Mouse (Mus musculus) heart, adult 2 months (tissue): Measurements from ENCODE around the gene Itgad.

Experiments
- CTCF ChIP-seq: fragments of 200-600 bp; IDR thresholded peaks from 2 replicates; pipeline ENCODE4 v1.8.1; 2022; ENCODE audit warnings: antibody characterized with exemption, mild to moderate bottlenecking, moderate library complexity
- EP300 ChIP-seq: fragments of 200-500 bp; IDR thresholded peaks from 2 replicates; pipeline ENCODE4 v1.6.1; 2011; ENCODE audit warnings: low read depth, low read length, control low read depth; ENCODE audit not compliant: insufficient read depth
- POLR2A ChIP-seq: fragments of 200-500 bp; IDR thresholded peaks from 2 replicates; pipeline ENCODE4 v1.6.1; 2011; ENCODE audit warnings: mild to moderate bottlenecking, low read depth, low read length, control low read depth; ENCODE audit not compliant: insufficient read depth

- TF ChIP-seq CTCF: no peak
- TF ChIP-seq EP300: no peak
- TF ChIP-seq POLR2A: no peak
Observed at GRCm38 (mm10) chr7:128112131-128112530, 42.0 kb upstream of the Itgad start.
